Mouse (Mus musculus) forebrain, embryonic 10.5 days (tissue): ENCODE results near the gene Gm17174. TPM values are rescaled to one million over a fixed set of nuclear protein-coding genes. Genes with fewer than 3 reads are reported as not detected.
"Not testable (repeated sequence)": the region's sequence is repeated elsewhere in the genome, so short reads cannot be mapped to it uniquely, and the experiment has no call there.

ENCODE experiments used
- DNase-seq: peaks from one replicate; pipeline ENCODE4 v3.0.0-alpha.2; 2017; ENCODE audit warnings: low spot score; ENCODE audit errors: extremely low spot score
- H3K27ac ChIP-seq: fragments of 300-500 bp; sonication (generic); 2 replicates; pipeline ENCODE4 v1.5.1; 2016; ENCODE audit warnings: mild to moderate bottlenecking
- H3K27me3 ChIP-seq: fragments of 300-500 bp; sonication (generic); 2 replicates; pipeline ENCODE4 v1.6.1; 2016; ENCODE audit warnings: mild to moderate bottlenecking; ENCODE audit not compliant: poor library complexity, severe bottlenecking
- H3K36me3 ChIP-seq: fragments of 300-500 bp; sonication (generic); replicated peaks from 2 replicates; pipeline ENCODE4 v1.6.1; 2016; ENCODE audit warnings: mild to moderate bottlenecking, moderate library complexity
- H3K4me1 ChIP-seq: fragments of 300-500 bp; sonication (generic); 2 replicates; pipeline ENCODE4 v1.6.1; 2016
- H3K4me3 ChIP-seq: fragments of 300-500 bp; sonication (generic); 2 replicates; pipeline ENCODE4 v1.5.1; 2016; ENCODE audit warnings: mild to moderate bottlenecking, moderate library complexity
- H3K9me3 ChIP-seq: fragments of 300-500 bp; sonication (generic); 2 replicates; pipeline ENCODE4 v1.6.1; 2016; ENCODE audit warnings: mild to moderate bottlenecking, moderate library complexity
- WGBS: fragments of 180-500 bp; shearing (Covaris S2); methylation state at CpG from one replicate; pipeline ENCODE4 v1.1.7; 2016; 5-methylcytosine and 5-hydroxymethylcytosine counted together
- polyA plus RNA-seq: library from polyadenylated mRNA; unstranded; fragments of >200 nt; fragmentation: Nextera tagmentation; extraction: Ambion mirVana; gene quantifications from 2 replicates; pipeline ENCODE4 v1.2.1, GENCODE M21; 2016

The Gm17174 gene
- not detected in 2 replicates for polyA plus RNA-seq

GRCm38 (mm10) chr14:51592039-51592438, at the start of gene Gm17174:
Gene Gm17174 (minus strand): TSS chr14:51592139.
- not testable (repeated sequence) for DNase-seq, H3K36me3 ChIP-seq, H3K27me3 ChIP-seq, H3K4me1 ChIP-seq, H3K4me3 ChIP-seq, H3K27ac ChIP-seq, H3K9me3 ChIP-seq
- 93% methylated on average over 4 of the region's 4 CpGs for WGBS

GRCm38 (mm10) chr14:51635566-51635965, 43.6 kb upstream of the Gm17174 start, which contains the start of gene Gm4181:
Gene Gm4181 (minus strand): TSS chr14:51635666.
- 88% methylated on average over 1 of the region's 1 CpGs for whole genome bisulfite sequencing
- H3K27ac ChIP-seq, H3K27me3 ChIP-seq, H3K36me3 ChIP-seq, H3K4me1 ChIP-seq, DNase-seq, H3K9me3 ChIP-seq, H3K4me3 ChIP-seq: not testable (repeated sequence)

GRCm38 (mm10) chr14:51632426-51632825, 40.5 kb upstream of the Gm17174 start:
- WGBS: 87% methylated on average over 1 of the region's 1 CpGs
- H3K4me1 ChIP-seq, H3K9me3 ChIP-seq, DNase-seq, H3K27ac ChIP-seq, H3K36me3 ChIP-seq, H3K27me3 ChIP-seq, H3K4me3 ChIP-seq: not testable (repeated sequence)

- Histone ChIP-seq H3K27ac (no peak within 1 kb of the TSS), H3K4me1 (no peaks in the 10 kb centered on the region), H3K36me3 (no peaks in the 10 kb centered on the region), H3K9me3 (no peaks in the 10 kb centered on the region), H3K4me3 (no peak within 1 kb of the TSS), H3K27me3 (no peaks in the 10 kb centered on the region)
- no peak for DNase-seq
- 95% methylated on average over 1 of the region's 1 CpGs for WGBS
These were observed 19.3 kb upstream of the Gm17174 start, which contains the start of gene Gm17078 for GRCm38 (mm10) chr14:51611210-51611609. Gene Gm17078 (minus strand): TSS chr14:51611310.

GRCm38 (mm10) chr14:51573963-51574362, 18.0 kb downstream of the Gm17174 start, which contains the start of gene Gm17175:
Gene Gm17175 (minus strand): TSS chr14:51574063.
- DNase-seq, H3K4me3 ChIP-seq, H3K27ac ChIP-seq, H3K36me3 ChIP-seq, H3K27me3 ChIP-seq, H3K9me3 ChIP-seq, H3K4me1 ChIP-seq: not testable (repeated sequence)
- WGBS: 91% methylated on average over 2 of the region's 2 CpGs

- H3K27me3 ChIP-seq: no peaks in the 10 kb centered on the region
- H3K9me3 ChIP-seq: no peaks in the 10 kb centered on the region
- no peak for DNase-seq
- H3K4me1 ChIP-seq: no peaks in the 10 kb centered on the region
- no peak within 1 kb of the TSS for H3K4me3 ChIP-seq
- no peaks in the 10 kb centered on the region for H3K36me3 ChIP-seq
- no peak within 1 kb of the TSS for H3K27ac ChIP-seq
- 94% methylated on average over 4 of the region's 4 CpGs for WGBS
These were observed 39.4 kb downstream of the Gm17174 start, which contains the start of gene Gm5622 for GRCm38 (mm10) chr14:51552490-51552889. Gene Gm5622 (plus strand): TSS chr14:51552790.

Other genes with a start within 250 kb of the Gm17174 start
- gene Gm7247, start 230.4 kb downstream of the Gm17174 start, polyA plus RNA-seq: not detected in 2 replicates
- gene Vmn2r88, start 181.3 kb downstream of the Gm17174 start, polyA plus RNA-seq: not detected in 2 replicates
- gene Vmn2r89, start 140.3 kb downstream of the Gm17174 start, polyA plus RNA-seq: not detected in 2 replicates
- not detected in 2 replicates for gene Gm5622, start 39.3 kb downstream of the Gm17174 start, polyA plus RNA-seq
- not detected in 2 replicates for gene Gm17175, start 18.1 kb downstream of the Gm17174 start, polyA plus RNA-seq
- gene Gm17078, start 19.2 kb upstream of the Gm17174 start, polyA plus RNA-seq: not detected in 2 replicates
- not detected in 2 replicates for gene Gm4181, start 43.5 kb upstream of the Gm17174 start, polyA plus RNA-seq
- gene Gm17079, start 103.3 kb upstream of the Gm17174 start, polyA plus RNA-seq: not detected in 2 replicates
- gene Gm5800, start 125.0 kb upstream of the Gm17174 start, polyA plus RNA-seq: not detected in 2 replicates
- not detected in 2 replicates for gene Ang4, start 181.5 kb upstream of the Gm17174 start, polyA plus RNA-seq
- gene AY358078, start 207.9 kb upstream of the Gm17174 start, polyA plus RNA-seq: not detected in 2 replicates